Mouse (Mus musculus): ENCODE measurements around the gene Celf6. TPM values are rescaled to one million over a fixed set of nuclear protein-coding genes. Genes with fewer than 3 reads are reported as not detected.

The Celf6 gene
- total and polyA plus RNA-seq, 3 experiments: 0.13 TPM; not detected in 2

DNA sequence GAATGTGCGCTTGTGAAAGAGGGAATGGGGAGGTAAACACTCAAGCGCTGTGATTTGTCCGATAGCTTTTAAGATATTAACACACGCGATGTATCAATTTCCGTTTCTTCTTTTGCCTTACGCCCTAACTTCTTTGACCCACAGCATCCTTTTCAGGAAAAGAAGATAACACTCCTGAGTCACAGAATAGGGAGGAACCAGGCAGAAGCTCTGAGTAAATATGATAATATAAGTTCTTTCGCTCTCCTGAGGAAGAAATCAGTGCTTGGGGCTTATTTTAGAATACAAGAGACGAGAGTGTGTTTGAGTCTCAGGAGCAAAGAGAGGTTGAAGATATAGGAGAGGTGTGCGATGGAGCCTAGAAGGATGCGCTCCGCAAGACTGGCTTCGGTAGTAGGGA lies 316 bp upstream of the Celf6 start:
- Histone ChIP-seq H3K79me2 (ENCODE audit: control insufficient read depth, insufficient read depth, low read length, poor library complexity) (no peaks in the 10 kb centered on the region), H3K4me1 (ENCODE audit: control insufficient read depth in 1 of 2, insufficient read depth in 2 of 2, low read length in 2 of 2) (peaks cover 0 to 19% of the 10 kb centered on the region in 2 experiments; a peak in 2 of 4 replicates), H3K36me3 (ENCODE audit: control insufficient read depth in 1 of 2, insufficient read depth in 2 of 2, low read length in 2 of 2) (peaks cover 0 to 5% of the 10 kb centered on the region in 2 experiments; a peak in 2 of 4 replicates), H3K27me3 (ENCODE audit: control insufficient read depth in 1 of 2, insufficient read depth in 2 of 2, low read length in 2 of 2) (no peaks in the 10 kb centered on the region; a peak in 1 of 4 replicates), H3K9me3 (replicated peaks; ENCODE audit: insufficient read depth, low read length) (no peaks in the 10 kb centered on the region), H3K9ac (ENCODE audit: control insufficient read depth, low read depth, low read length, poor library complexity, severe bottlenecking) (no peak overlapping the region), H3K4me3 (ENCODE audit: control insufficient read depth in 1 of 2, insufficient read depth in 1 of 2, low read depth in 2 of 2, low read length in 2 of 2) (peak overlapping the region in 1 of 2 experiments; percentile 5; a peak in 2 of 4 replicates), H3K27ac (ENCODE audit: control insufficient read depth, low read depth, low read length) (no peak overlapping the region)
- no peak for DNase-seq (ENCODE audit: low read depth, low spot score)
- TF ChIP-seq JUND (IDR thresholded peaks at IDR 0.05; ENCODE audit: low read depth, low read length) (no peak), MYC (IDR thresholded peaks at IDR 0.05; ENCODE audit: low read depth, low read length) (no peak), POLR2AphosphoS5 (IDR thresholded peaks at IDR 0.05; ENCODE audit: borderline replicate concordance, low read depth, low read length) (no peak), ZC3H11A (IDR thresholded peaks at IDR 0.05; ENCODE audit: low read depth, low read length) (no peak), ZKSCAN1 (IDR thresholded peaks at IDR 0.05; ENCODE audit: low read depth, low read length) (no peak), NRF1 (IDR thresholded peaks at IDR 0.05; ENCODE audit: insufficient read depth, low read depth, low read length, poor library complexity, severe bottlenecking) (no peak), POLR2AphosphoS2 (IDR thresholded peaks at IDR 0.05; ENCODE audit: low read length) (no peak), SIN3A (IDR thresholded peaks at IDR 0.05; ENCODE audit: low read length) (no peak), USF2 (IDR thresholded peaks at IDR 0.05; ENCODE audit: borderline replicate concordance in 1 of 2, insufficient read depth in 1 of 2, low read depth in 1 of 2, low read length in 2 of 2) (no peak), RAD21 (IDR thresholded peaks at IDR 0.05; ENCODE audit: low read depth, low read length) (no peak), GATA1 (IDR thresholded peaks at IDR 0.05; ENCODE audit: low read depth, low read length) (0 out of 2 replicates have a peak, but pooled peaks have one; percentile 53), CTCF (IDR thresholded peaks at IDR 0.05 in 2 of 3, conservative IDR thresholded peaks at IDR 0.05 in 1 of 3; ENCODE audit: control insufficient read depth in 1 of 3, insufficient read depth in 1 of 3, low read depth in 2 of 3, low read length in 3 of 3, poor library complexity in 1 of 3, severe bottlenecking in 1 of 3) (no peak), TAL1 (IDR thresholded peaks at IDR 0.05; ENCODE audit: low read length) (peak; percentile 32; the same call in 1 of the 2 replicates), EP300 (IDR thresholded peaks at IDR 0.05; ENCODE audit: low read depth in 1 of 2, low read length in 2 of 2) (peak in 1 of 2 experiments; percentile 29; a peak in 2 of 4 replicates), RCOR1 (IDR thresholded peaks at IDR 0.05; ENCODE audit: low read depth, low read length) (peak; percentile 89), MEF2A (IDR thresholded peaks at IDR 0.05; ENCODE audit: extremely low read depth, insufficient replicate concordance, low read depth, low read length, poor library complexity, severe bottlenecking) (no peak), NELFE (IDR thresholded peaks at IDR 0.05; ENCODE audit: low read depth, low read length) (no peak), SMC3 (IDR thresholded peaks at IDR 0.05; ENCODE audit: low read depth, low read length) (no peak), MAZ (IDR thresholded peaks at IDR 0.05; ENCODE audit: low read depth, low read length) (no peak), ETS1 (IDR thresholded peaks at IDR 0.05; ENCODE audit: low read depth, low read length) (no peak)

DNA sequence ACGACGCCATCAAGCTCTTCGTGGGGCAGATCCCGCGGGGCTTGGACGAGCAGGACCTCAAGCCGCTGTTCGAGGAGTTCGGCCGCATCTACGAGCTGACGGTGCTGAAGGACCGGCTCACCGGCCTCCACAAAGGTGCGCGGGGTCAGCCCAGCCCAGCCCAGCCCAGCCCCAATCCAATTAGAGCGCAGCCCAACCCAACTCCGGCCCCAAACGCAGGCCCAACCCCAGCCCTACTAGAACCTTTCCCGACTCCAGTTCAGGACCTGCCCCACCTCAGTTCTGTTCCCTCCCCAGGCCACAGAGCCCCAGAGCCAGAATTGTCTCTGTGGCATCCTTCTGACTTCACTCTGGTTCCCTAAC lies 769 bp downstream of the Celf6 start:
- Histone ChIP-seq H3K9me3 (replicated peaks; ENCODE audit: insufficient read depth, low read length) (no peaks in the 10 kb centered on the region), H3K27me3 (ENCODE audit: control insufficient read depth in 1 of 2, insufficient read depth in 2 of 2, low read length in 2 of 2) (peaks cover 0 to 5% of the 10 kb centered on the region in 2 experiments; a peak in 2 of 4 replicates), H3K36me3 (ENCODE audit: control insufficient read depth in 1 of 2, insufficient read depth in 2 of 2, low read length in 2 of 2) (peaks cover 0 to 5% of the 10 kb centered on the region in 2 experiments; a peak in 2 of 4 replicates), H3K4me3 (ENCODE audit: control insufficient read depth in 1 of 2, insufficient read depth in 1 of 2, low read depth in 2 of 2, low read length in 2 of 2) (no peak overlapping the region), H3K79me2 (ENCODE audit: control insufficient read depth, insufficient read depth, low read length, poor library complexity) (no peaks in the 10 kb centered on the region), H3K4me1 (ENCODE audit: control insufficient read depth in 1 of 2, insufficient read depth in 2 of 2, low read length in 2 of 2) (peaks cover 0 to 19% of the 10 kb centered on the region in 2 experiments; a peak in 2 of 4 replicates), H3K27ac (ENCODE audit: control insufficient read depth, low read depth, low read length) (no peak overlapping the region), H3K9ac (ENCODE audit: control insufficient read depth, low read depth, low read length, poor library complexity, severe bottlenecking) (no peak overlapping the region)
- DNase-seq (ENCODE audit: low read depth, low spot score): no peak
- TF ChIP-seq ZKSCAN1 (IDR thresholded peaks at IDR 0.05; ENCODE audit: low read depth, low read length) (no peak), MAX (IDR thresholded peaks at IDR 0.05; ENCODE audit: low read length) (no peak), TCF12 (IDR thresholded peaks at IDR 0.05; ENCODE audit: low read depth, low read length) (no peak), TAL1 (IDR thresholded peaks at IDR 0.05; ENCODE audit: low read length) (no peak), CHD2 (IDR thresholded peaks at IDR 0.05; ENCODE audit: low read length) (no peak), ZNF384 (IDR thresholded peaks at IDR 0.05; ENCODE audit: low read depth, low read length) (no peak), ZC3H11A (IDR thresholded peaks at IDR 0.05; ENCODE audit: low read depth, low read length) (no peak), GABPA (IDR thresholded peaks at IDR 0.05; ENCODE audit: low read depth, low read length) (no peak), POLR2AphosphoS5 (IDR thresholded peaks at IDR 0.05; ENCODE audit: borderline replicate concordance, low read depth, low read length) (no peak), MAFK (IDR thresholded peaks at IDR 0.05; ENCODE audit: borderline replicate concordance, low read depth, low read length) (no peak), UBTF (IDR thresholded peaks at IDR 0.05; ENCODE audit: borderline replicate concordance, insufficient read depth, low read depth, low read length) (no peak), GATA1 (IDR thresholded peaks at IDR 0.05; ENCODE audit: low read depth, low read length) (no peak), ETS1 (IDR thresholded peaks at IDR 0.05; ENCODE audit: low read depth, low read length) (no peak)

Measured in MEL (cell line).